Comparison of ENCODE assay signal across 12 mouse cellular contexts in the genomic region with DNA sequence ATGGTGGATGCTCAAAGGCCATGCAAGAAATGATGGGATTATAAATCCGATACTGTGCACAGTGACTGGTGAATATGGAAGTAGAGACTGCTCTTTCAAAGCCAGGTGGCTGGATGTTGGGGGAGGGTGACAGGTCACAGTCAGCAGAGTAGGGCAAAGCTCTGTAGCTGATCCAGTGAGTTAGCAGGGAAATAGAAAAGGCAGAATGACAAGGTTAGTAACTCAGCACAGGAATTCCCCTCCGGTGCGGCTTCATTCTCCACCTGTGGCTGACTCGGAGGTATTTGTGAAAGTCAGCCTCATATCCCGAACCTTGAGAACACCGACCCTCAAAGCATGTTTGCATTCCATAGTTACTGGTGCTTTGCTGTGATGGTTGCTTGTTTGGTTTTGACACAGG.
"Had no signal": no experiment of that assay in that cellular context is flagged by ENCODE, and none has a peak within 500 bp of the region (broad histone marks: within the 10 kb centered on the region; RNA-seq: fewer than 3 reads in every experiment).

No protein-coding gene starts in this region.

- H3K4me3 ChIP-seq: left cerebral cortex, adult 2 months; limb, embryonic 10.5 days; liver, embryonic 12.5 days; lung, embryonic 15.5 days; megakaryocyte, embryonic 14.5 days; midbrain, embryonic 15.5 days; neural tube, embryonic 13.5 days had no signal

- H3K9ac ChIP-seq: liver, embryonic 12.5 days; lung, embryonic 15.5 days; midbrain, embryonic 15.5 days; neural tube, embryonic 13.5 days had no signal

- H3K36me3 ChIP-seq: limb, embryonic 10.5 days; liver, embryonic 12.5 days; lung, embryonic 15.5 days; midbrain, embryonic 15.5 days; neural tube, embryonic 13.5 days had no signal

- ATAC-seq: hindbrain, postnatal 0 days; liver, embryonic 12.5 days; midbrain, embryonic 15.5 days had no signal

- H3K4me2 ChIP-seq: liver, embryonic 12.5 days; lung, embryonic 15.5 days; midbrain, embryonic 11.5 days; midbrain, embryonic 15.5 days; neural tube, embryonic 13.5 days had no signal

- DNase-seq: lung, postnatal 36 days; thymus, postnatal 4 days had no signal

- H3K9me3 ChIP-seq: limb, embryonic 10.5 days; liver, embryonic 12.5 days; lung, embryonic 15.5 days; megakaryocyte, embryonic 14.5 days; midbrain, embryonic 15.5 days; neural tube, embryonic 13.5 days had no signal

- H3K27ac ChIP-seq: hindbrain, postnatal 0 days; left cerebral cortex, adult 2 months; limb, embryonic 10.5 days; liver, embryonic 12.5 days; lung, embryonic 15.5 days; midbrain, embryonic 15.5 days; neural tube, embryonic 13.5 days; stomach, postnatal 0 days had no signal

- H3K4me1 ChIP-seq: limb, embryonic 10.5 days; liver, embryonic 12.5 days; lung, embryonic 15.5 days; midbrain, embryonic 15.5 days; neural tube, embryonic 13.5 days had no signal

- H3K27me3 ChIP-seq: liver, embryonic 12.5 days; lung, embryonic 15.5 days; megakaryocyte, embryonic 14.5 days; midbrain, embryonic 15.5 days; neural tube, embryonic 13.5 days had no signal
